Mouse (Mus musculus): Measurements from ENCODE around the gene Kpnb1. TPM values are rescaled to one million over a fixed set of nuclear protein-coding genes. Genes with fewer than 3 reads are reported as not detected.

Kpnb1 gene
- 123 and 145 TPM in 2 replicates for polyA plus RNA-seq (2012; rRNA removed)
- polyA plus RNA-seq (2014; fragmentation: Nextera tagmentation; extraction: Ambion mirVana), result 71.5 and 71.8 TPM in 2 replicates

- DNase-seq (ENCODE audit: low spot score) (peak; percentile 99), ATAC-seq (ENCODE audit: low FRiP score, low read depth) (peak; percentile 93)
- peaks cover 12% of the 10 kb centered on the region for H3K4me1 ChIP-seq (ENCODE audit: control insufficient read depth, insufficient read depth, low read length)
- no peaks in the 10 kb centered on the region for H3K27me3 ChIP-seq (ENCODE audit: control insufficient read depth, insufficient read depth, low read length)
- H3K27ac ChIP-seq (replicated peaks; ENCODE audit: low read depth, low read length), result peak within 1 kb of the TSS; percentile 95
- peak within 1 kb of the TSS; percentile 89 for H3K4me3 ChIP-seq (replicated peaks; ENCODE audit: low read length)
- H3K9ac ChIP-seq (ENCODE audit: low read depth, low read length, severe bottlenecking), result peak within 1 kb of the TSS; percentile 92
- TF ChIP-seq POLR2A (IDR thresholded peaks at IDR 0.05; ENCODE audit: borderline replicate concordance, extremely low read depth, insufficient read depth, insufficient read length), result peak; percentile 84; the same call in 1 of the 2 replicates
- H3K4me2 ChIP-seq (replicated peaks; ENCODE audit: low read depth, low read length, severe bottlenecking), result peak within 1 kb of the TSS; percentile 83
- no peaks in the 10 kb centered on the region for H3K9me3 ChIP-seq (ENCODE audit: control insufficient read depth, low read length)
- under 1% methylated on average over 82 of the region's 101 CpGs for WGBS
- H3K36me3 ChIP-seq (ENCODE audit: control insufficient read depth, insufficient read depth, low read length), result peaks cover 34% of the 10 kb centered on the region
Measured at GRCm38 (mm10) chr11:97187764-97188642, at the start of gene Kpnb1. Gene Kpnb1 (minus strand): TSS chr11:97187881.

- 94% methylated on average over 5 of the region's 5 CpGs for WGBS
- Histone ChIP-seq H3K9me3 (ENCODE audit: control insufficient read depth, low read length) (no peaks in the 10 kb centered on the region), H3K27ac (replicated peaks; ENCODE audit: low read depth, low read length) (no peak overlapping the region), H3K36me3 (ENCODE audit: control insufficient read depth, insufficient read depth, low read length) (peaks cover 79% of the 10 kb centered on the region), H3K27me3 (ENCODE audit: control insufficient read depth, insufficient read depth, low read length) (no peaks in the 10 kb centered on the region), H3K4me3 (replicated peaks; ENCODE audit: low read length) (no peak overlapping the region), H3K4me1 (ENCODE audit: control insufficient read depth, insufficient read depth, low read length) (no peaks in the 10 kb centered on the region), H3K4me2 (replicated peaks; ENCODE audit: low read depth, low read length, severe bottlenecking) (no peak overlapping the region), H3K9ac (ENCODE audit: low read depth, low read length, severe bottlenecking) (no peak overlapping the region)
- no peak for ATAC-seq (ENCODE audit: low FRiP score, low read depth)
- DNase-seq (ENCODE audit: low spot score), result no peak
- no peak for TF ChIP-seq POLR2A (IDR thresholded peaks at IDR 0.05; ENCODE audit: borderline replicate concordance, extremely low read depth, insufficient read depth, insufficient read length)
Measured at GRCm38 (mm10) chr11:97232436-97232835, 44.8 kb upstream of the Kpnb1 start.

GRCm38 (mm10) chr11:97229396-97229795, 41.7 kb upstream of the Kpnb1 start:
- H3K27ac ChIP-seq (replicated peaks; ENCODE audit: low read depth, low read length), result no peak overlapping the region
- WGBS, result 92% methylated on average over 2 of the region's 2 CpGs
- no peaks in the 10 kb centered on the region for H3K27me3 ChIP-seq (ENCODE audit: control insufficient read depth, insufficient read depth, low read length)
- H3K4me2 ChIP-seq (replicated peaks; ENCODE audit: low read depth, low read length, severe bottlenecking), result no peak overlapping the region
- no peaks in the 10 kb centered on the region for H3K9me3 ChIP-seq (ENCODE audit: control insufficient read depth, low read length)
- H3K9ac ChIP-seq (ENCODE audit: low read depth, low read length, severe bottlenecking), result no peak overlapping the region
- no peaks in the 10 kb centered on the region for H3K4me1 ChIP-seq (ENCODE audit: control insufficient read depth, insufficient read depth, low read length)
- ATAC-seq (ENCODE audit: low FRiP score, low read depth), result no peak
- no peak for DNase-seq (ENCODE audit: low spot score)
- H3K4me3 ChIP-seq (replicated peaks; ENCODE audit: low read length), result no peak overlapping the region
- H3K36me3 ChIP-seq (ENCODE audit: control insufficient read depth, insufficient read depth, low read length), result peaks cover 79% of the 10 kb centered on the region
- no peak for TF ChIP-seq POLR2A (IDR thresholded peaks at IDR 0.05; ENCODE audit: borderline replicate concordance, extremely low read depth, insufficient read depth, insufficient read length)

- H3K27me3 ChIP-seq (ENCODE audit: control insufficient read depth, insufficient read depth, low read length), result no peaks in the 10 kb centered on the region
- peaks cover 78% of the 10 kb centered on the region for H3K36me3 ChIP-seq (ENCODE audit: control insufficient read depth, insufficient read depth, low read length)
- DNase-seq (ENCODE audit: low spot score) (no peak), ATAC-seq (ENCODE audit: low FRiP score, low read depth) (no peak)
- TF ChIP-seq POLR2A (IDR thresholded peaks at IDR 0.05; ENCODE audit: borderline replicate concordance, extremely low read depth, insufficient read depth, insufficient read length), result no peak
- 94% methylated on average over 7 of the region's 7 CpGs for WGBS
- H3K4me1 ChIP-seq (ENCODE audit: control insufficient read depth, insufficient read depth, low read length), result no peaks in the 10 kb centered on the region
- no peak overlapping the region for H3K4me2 ChIP-seq (replicated peaks; ENCODE audit: low read depth, low read length, severe bottlenecking)
- H3K27ac ChIP-seq (replicated peaks; ENCODE audit: low read depth, low read length), result no peak overlapping the region
- H3K9me3 ChIP-seq (ENCODE audit: control insufficient read depth, low read length), result no peaks in the 10 kb centered on the region
- no peak overlapping the region for H3K4me3 ChIP-seq (replicated peaks; ENCODE audit: low read length)
- H3K9ac ChIP-seq (ENCODE audit: low read depth, low read length, severe bottlenecking), result no peak overlapping the region
Measured at GRCm38 (mm10) chr11:97228985-97229384, 41.3 kb upstream of the Kpnb1 start.

- DNase-seq (ENCODE audit: low spot score) (no peak), ATAC-seq (ENCODE audit: low FRiP score, low read depth) (no peak)
- H3K27ac ChIP-seq (replicated peaks; ENCODE audit: low read depth, low read length), result no peak overlapping the region
- no peak overlapping the region for H3K4me2 ChIP-seq (replicated peaks; ENCODE audit: low read depth, low read length, severe bottlenecking)
- H3K4me1 ChIP-seq (ENCODE audit: control insufficient read depth, insufficient read depth, low read length), result no peaks in the 10 kb centered on the region
- no peak overlapping the region for H3K4me3 ChIP-seq (replicated peaks; ENCODE audit: low read length)
- no peak for TF ChIP-seq POLR2A (IDR thresholded peaks at IDR 0.05; ENCODE audit: borderline replicate concordance, extremely low read depth, insufficient read depth, insufficient read length)
- 97% methylated on average over 1 of the region's 1 CpGs for WGBS
- H3K9ac ChIP-seq (ENCODE audit: low read depth, low read length, severe bottlenecking), result no peak overlapping the region
- no peaks in the 10 kb centered on the region for H3K9me3 ChIP-seq (ENCODE audit: control insufficient read depth, low read length)
- H3K36me3 ChIP-seq (ENCODE audit: control insufficient read depth, insufficient read depth, low read length), result peaks cover 83% of the 10 kb centered on the region
- H3K27me3 ChIP-seq (ENCODE audit: control insufficient read depth, insufficient read depth, low read length), result no peaks in the 10 kb centered on the region
Measured at GRCm38 (mm10) chr11:97226131-97226530, 38.5 kb upstream of the Kpnb1 start.
